Mouse (Mus musculus) cerebellum, postnatal 4 days (tissue): Measurements from ENCODE around the gene Cask.

Experiments used
- DNase-seq, 2 experiments: peaks; one replicate each; pipeline ENCODE4 v3.0.0; 2022; ENCODE audit warnings: low spot score in 2 of 2, mixed read lengths in 1 of 2

Cask gene

GRCm38 (mm10) chrX:13631599-13632283, 219.4 kb downstream of the Cask start, which contains the start of gene Gpr34:
Gpr34 (plus strand) TSS chrX:13632089.
- DNase-seq = no peak

GRCm38 (mm10) chrX:13622654-13623053, 228.5 kb downstream of the Cask start:
- no peak for DNase-seq

GRCm38 (mm10) chrX:13621473-13621872, 229.7 kb downstream of the Cask start:
- DNase-seq = no peak

- DNase-seq = no peak
Observed at GRCm38 (mm10) chrX:13618476-13618875, 232.7 kb downstream of the Cask start.

GRCm38 (mm10) chrX:13617294-13617693, 233.9 kb downstream of the Cask start:
- DNase-seq = no peak

GRCm38 (mm10) chrX:13616726-13617125, 234.4 kb downstream of the Cask start:
- no peak for DNase-seq

- DNase-seq = no peak
Observed at GRCm38 (mm10) chrX:13612115-13612514, 239.1 kb downstream of the Cask start.

GRCm38 (mm10) chrX:13611114-13611513, 240.1 kb downstream of the Cask start:
- no peak for DNase-seq

- no peak for DNase-seq
Observed at GRCm38 (mm10) chrX:13607752-13608151, 243.4 kb downstream of the Cask start.

- DNase-seq = no peak
Observed at GRCm38 (mm10) chrX:13606741-13607140, 244.4 kb downstream of the Cask start.

GRCm38 (mm10) chrX:13599966-13600365, 251.2 kb downstream of the Cask start:
- no peak for DNase-seq

GRCm38 (mm10) chrX:13599373-13599772, 251.8 kb downstream of the Cask start:
- no peak for DNase-seq

GRCm38 (mm10) chrX:13577647-13578046, 273.5 kb downstream of the Cask start:
- DNase-seq = no peak

GRCm38 (mm10) chrX:13576606-13577005, 274.6 kb downstream of the Cask start:
- DNase-seq = peak in 1 of 2 experiments; percentile 21

- DNase-seq = no peak
Observed at GRCm38 (mm10) chrX:13574872-13575271, 276.3 kb downstream of the Cask start.

GRCm38 (mm10) chrX:13574298-13574697, 276.9 kb downstream of the Cask start:
- no peak for DNase-seq

GRCm38 (mm10) chrX:13554504-13554903, 296.7 kb downstream of the Cask start:
- no peak for DNase-seq

GRCm38 (mm10) chrX:13552288-13552687, 298.9 kb downstream of the Cask start:
- no peak for DNase-seq

GRCm38 (mm10) chrX:13551566-13551965, 299.6 kb downstream of the Cask start:
- no peak for DNase-seq

GRCm38 (mm10) chrX:13549100-13549499, 302.1 kb downstream of the Cask start:
- no peak for DNase-seq

GRCm38 (mm10) chrX:13521288-13521687, 329.9 kb downstream of the Cask start:
- DNase-seq = no peak

- DNase-seq = no peak
Observed at GRCm38 (mm10) chrX:13520566-13520965, 330.6 kb downstream of the Cask start.

- DNase-seq = no peak
Observed at GRCm38 (mm10) chrX:13519408-13519783, 331.8 kb downstream of the Cask start.
